Mouse (Mus musculus) spleen, adult 2 months (tissue): ENCODE measurements around the gene Cck. TPM values are rescaled to one million over a fixed set of nuclear protein-coding genes. Genes with fewer than 3 reads are reported as not detected.

ENCODE experiments used
- DNase-seq, 2 experiments: peaks; one replicate each; pipeline versions ENCODE4 v3.0.0 to v3.0.0-alpha.2; 2012 to 2021; ENCODE audit warnings: low spot score in 2 of 2, low read depth in 1 of 2
- H3K27ac ChIP-seq: fragments of 200-500 bp; 2 replicates; pipeline ENCODE4 v1.5.1; 2012; ENCODE audit warnings: low read length, inconsistent platforms; ENCODE audit not compliant: insufficient read depth
- H3K27me3 ChIP-seq: fragments of 200-500 bp; 2 replicates; pipeline ENCODE4 v1.6.1; 2012; ENCODE audit warnings: mild to moderate bottlenecking, moderate library complexity, low read length, inconsistent platforms; ENCODE audit not compliant: control insufficient read depth, insufficient read depth
- H3K36me3 ChIP-seq: fragments of 200-500 bp; 2 replicates; pipeline ENCODE4 v1.6.1; 2012; ENCODE audit warnings: mild to moderate bottlenecking, low read length, inconsistent platforms; ENCODE audit not compliant: control insufficient read depth, insufficient read depth
- H3K4me1 ChIP-seq: fragments of 200-500 bp; 2 replicates; pipeline ENCODE4 v1.6.1; 2011; ENCODE audit warnings: inconsistent platforms; ENCODE audit not compliant: control insufficient read depth, insufficient read depth, insufficient read length
- H3K4me3 ChIP-seq: fragments of 200-500 bp; 2 replicates; pipeline ENCODE4 v1.5.1; 2011; ENCODE audit warnings: mild to moderate bottlenecking, inconsistent platforms; ENCODE audit not compliant: insufficient read depth, insufficient read length; ENCODE audit errors: extremely low read depth
- CTCF ChIP-seq: fragments of 200-500 bp; IDR thresholded peaks from 2 replicates; pipeline ENCODE4 v1.5.1; 2011; ENCODE audit warnings: mild to moderate bottlenecking, inconsistent platforms; ENCODE audit not compliant: insufficient read depth, insufficient read length, insufficient replicate concordance; ENCODE audit errors: extremely low read depth
- POLR2A ChIP-seq: fragments of 200-500 bp; IDR thresholded peaks from 2 replicates; pipeline ENCODE4 v1.6.1; 2011; ENCODE audit warnings: low read depth, low read length, inconsistent platforms
- WGBS: fragments of 180-500 bp; shearing (Covaris S2); methylation state at CpG from one replicate; pipeline ENCODE4 v1.1.7; 2018; 5-methylcytosine and 5-hydroxymethylcytosine counted together
- polyA plus RNA-seq: library from polyadenylated mRNA; depleted of rRNA; stranded (reverse); fragments of >200 nt; gene quantifications from 2 replicates; pipeline ENCODE4 v1.2.3, GENCODE M21; 2012

Cck gene
- polyA plus RNA-seq, 1 experiment, result not detected

GRCm38 (mm10) chr9:121511911-121512310, 16.4 kb upstream of the Cck start:
- no peak for DNase-seq
- TF ChIP-seq CTCF (no peak), POLR2A (no peak)
- Histone ChIP-seq H3K4me1 (no peaks in the 10 kb centered on the region), H3K36me3 (no peaks in the 10 kb centered on the region), H3K27ac (no peak overlapping the region), H3K4me3 (no peak overlapping the region), H3K27me3 (no peaks in the 10 kb centered on the region)
- WGBS, result 89% methylated on average over 4 of the region's 4 CpGs

GRCm38 (mm10) chr9:121506478-121507180, 11.1 kb upstream of the Cck start:
- TF ChIP-seq POLR2A, result no peak
- TF ChIP-seq CTCF, result no peak
- Histone ChIP-seq H3K27me3 (no peaks in the 10 kb centered on the region), H3K4me3 (no peak overlapping the region), H3K36me3 (no peaks in the 10 kb centered on the region), H3K4me1 (no peaks in the 10 kb centered on the region), H3K27ac (no peak overlapping the region)
- 71% methylated on average over 8 of the region's 8 CpGs for WGBS
- no peak for DNase-seq

GRCm38 (mm10) chr9:121505346-121505745, 9.9 kb upstream of the Cck start:
- Histone ChIP-seq H3K4me3 (no peak overlapping the region), H3K27ac (no peak overlapping the region), H3K27me3 (no peaks in the 10 kb centered on the region), H3K4me1 (no peaks in the 10 kb centered on the region), H3K36me3 (no peaks in the 10 kb centered on the region)
- 86% methylated on average over 8 of the region's 8 CpGs for WGBS
- TF ChIP-seq POLR2A (no peak), CTCF (no peak)
- no peak for DNase-seq

GRCm38 (mm10) chr9:121496102-121496501, 608 bp upstream of the Cck start:
- H3K36me3 ChIP-seq, result no peaks in the 10 kb centered on the region
- DNase-seq, result no peak
- WGBS, result 38% methylated on average over 10 of the region's 10 CpGs
- peaks cover 4% of the 10 kb centered on the region; the same call in 1 of the 2 replicates for H3K27me3 ChIP-seq
- H3K27ac ChIP-seq, result no peak overlapping the region
- no peak for TF ChIP-seq POLR2A
- no peak for TF ChIP-seq CTCF
- no peak overlapping the region for H3K4me3 ChIP-seq
- no peaks in the 10 kb centered on the region for H3K4me1 ChIP-seq

- WGBS, result 8% methylated on average over 48 of the region's 48 CpGs
These were observed 1.3 kb downstream of the Cck start for GRCm38 (mm10) chr9:121494006-121494767.

GRCm38 (mm10) chr9:121491592-121492240, 3.8 kb downstream of the Cck start:
- WGBS, result 77% methylated on average over 11 of the region's 11 CpGs
- Histone ChIP-seq H3K36me3 (no peaks in the 10 kb centered on the region), H3K4me1 (no peaks in the 10 kb centered on the region), H3K27me3 (peaks cover 3% of the 10 kb centered on the region; the same call in 1 of the 2 replicates), H3K27ac (no peak overlapping the region), H3K4me3 (no peak overlapping the region)
- TF ChIP-seq POLR2A (no peak), CTCF (no peak)
- DNase-seq, result no peak

More at GRCm38 (mm10) chr9:121494006-121494767, 1.3 kb downstream of the Cck start:
- DNase-seq, result no peak
- Histone ChIP-seq H3K4me1 (no peaks in the 10 kb centered on the region), H3K4me3 (no peak overlapping the region), H3K27me3 (peaks cover 4% of the 10 kb centered on the region; the same call in 1 of the 2 replicates), H3K36me3 (no peaks in the 10 kb centered on the region), H3K27ac (no peak overlapping the region)
- TF ChIP-seq CTCF, result no peak
- TF ChIP-seq POLR2A, result no peak
